Comparison of ENCODE assay signal across 37 mouse cellular contexts in the genomic region with DNA sequence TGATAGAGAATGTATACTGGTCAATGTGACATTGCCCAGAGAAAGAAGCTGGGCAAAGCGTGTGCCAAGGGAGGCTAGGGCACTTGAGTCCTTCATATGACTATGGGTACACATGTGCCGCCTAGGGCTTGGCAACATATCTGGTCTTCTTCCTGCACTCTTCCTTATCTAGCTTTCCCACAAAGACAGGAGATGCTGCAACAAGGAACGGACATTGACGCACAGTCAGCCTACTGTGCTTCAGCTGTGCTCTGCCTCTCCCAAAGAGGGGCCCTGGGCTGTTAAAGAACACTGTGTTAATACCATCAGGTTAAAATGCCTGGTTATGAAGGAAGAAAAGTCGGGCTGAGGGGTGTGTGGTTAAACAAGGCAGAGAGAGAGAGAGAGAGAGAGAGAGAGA. TPM values are rescaled to one million over a fixed set of nuclear protein-coding genes. Genes with fewer than 3 reads are reported as not detected.
"Had no signal": no experiment of that assay in that cellular context is flagged by ENCODE, and none has a peak within 500 bp of the region (broad histone marks: within the 10 kb centered on the region; RNA-seq: fewer than 3 reads in every experiment).

No protein-coding gene starts in this region.

- DNase-seq: left cerebral cortex, postnatal 4 days; liver; liver, embryonic 13.5 days; liver, postnatal 0 days; lung, adult 18-20 months; lung, adult 2 months; lung, embryonic 14.5 days; lung, postnatal 10 days; lung, postnatal 14 days; lung, postnatal 36 days; lung, postnatal 4 days; midbrain, embryonic 14.5 days had no signal

- ATAC-seq: liver, embryonic 12.5 days; liver, postnatal 0 days; lung, postnatal 0 days; midbrain, embryonic 13.5 days; midbrain, embryonic 15.5 days; midbrain, embryonic 16.5 days had no signal

- H3K27me3 ChIP-seq: limb, embryonic 12.5 days; limb, embryonic 13.5 days; limb, embryonic 15.5 days; liver, embryonic 15.5 days; lung, embryonic 15.5 days; midbrain, embryonic 12.5 days; midbrain, embryonic 13.5 days; midbrain, embryonic 15.5 days had no signal

- H3K36me3 ChIP-seq: limb, embryonic 10.5 days; limb, embryonic 12.5 days; limb, embryonic 13.5 days; limb, embryonic 15.5 days; liver, embryonic 12.5 days; liver, embryonic 13.5 days; liver, embryonic 15.5 days; lung, embryonic 15.5 days; midbrain, embryonic 10.5 days; midbrain, embryonic 12.5 days; midbrain, embryonic 13.5 days; midbrain, embryonic 15.5 days had no signal

- H3K9me3 ChIP-seq: limb, embryonic 10.5 days; limb, embryonic 12.5 days; limb, embryonic 13.5 days; limb, embryonic 15.5 days; liver, embryonic 12.5 days; liver, embryonic 13.5 days; liver, embryonic 15.5 days; lung, embryonic 15.5 days; midbrain, embryonic 10.5 days; midbrain, embryonic 12.5 days; midbrain, embryonic 13.5 days; midbrain, embryonic 15.5 days had no signal

- H3K4me1 ChIP-seq: limb, embryonic 12.5 days; limb, embryonic 15.5 days; liver, embryonic 12.5 days; liver, embryonic 13.5 days; liver, embryonic 15.5 days; midbrain, embryonic 12.5 days; midbrain, embryonic 13.5 days; midbrain, embryonic 15.5 days had no signal

- H3K9ac ChIP-seq: limb, embryonic 12.5 days; limb, embryonic 13.5 days; limb, embryonic 15.5 days; liver, embryonic 12.5 days; liver, embryonic 13.5 days; liver, embryonic 14.5 days; liver, embryonic 15.5 days; liver, postnatal 0 days; lung, embryonic 14.5 days; lung, embryonic 15.5 days; midbrain, embryonic 12.5 days; midbrain, embryonic 13.5 days; midbrain, embryonic 15.5 days had no signal

- H3K27ac ChIP-seq: left cerebral cortex, adult 2 months; limb, embryonic 10.5 days; limb, embryonic 12.5 days; limb, embryonic 13.5 days; limb, embryonic 15.5 days; liver, embryonic 12.5 days; liver, embryonic 13.5 days; liver, embryonic 14.5 days; liver, embryonic 15.5 days; lung, embryonic 15.5 days; macrophage; midbrain, embryonic 10.5 days; midbrain, embryonic 12.5 days; midbrain, embryonic 13.5 days; midbrain, embryonic 15.5 days had no signal

- H3K4me2 ChIP-seq: limb, embryonic 12.5 days; limb, embryonic 13.5 days; limb, embryonic 15.5 days; liver, embryonic 11.5 days; liver, embryonic 12.5 days; liver, embryonic 13.5 days; liver, embryonic 15.5 days; lung, embryonic 14.5 days; lung, embryonic 15.5 days; midbrain, embryonic 11.5 days; midbrain, embryonic 12.5 days; midbrain, embryonic 13.5 days; midbrain, embryonic 15.5 days had no signal

- H3K4me3 ChIP-seq: left cerebral cortex, adult 2 months; limb, embryonic 10.5 days; limb, embryonic 12.5 days; limb, embryonic 13.5 days; limb, embryonic 15.5 days; liver, embryonic 12.5 days; liver, embryonic 13.5 days; liver, embryonic 15.5 days; lung, embryonic 15.5 days; megakaryocyte, embryonic 14.5 days; midbrain, embryonic 10.5 days; midbrain, embryonic 12.5 days; midbrain, embryonic 13.5 days; midbrain, embryonic 15.5 days; myocyte had no signal

RNA-seq across cellular contexts. Expression of a gene that starts 6.2 kb away (rescaled TPM):
- total RNA-seq: liver, adult 2 months; megakaryocyte progenitor cell, adult 5-6 weeks; megakaryocyte, adult 5-6 weeks; megakaryocyte-erythroid progenitor cell, adult 5-6 weeks; monocyte, adult 5-6 weeks had no signal
- polyA plus RNA-seq: liver, embryonic 15.5 days; macrophage had no signal

RNA-seq across cellular contexts. Expression of a gene that starts 36.3 kb away (rescaled TPM):
- total RNA-seq: liver, adult 2 months; megakaryocyte progenitor cell, adult 5-6 weeks; megakaryocyte-erythroid progenitor cell, adult 5-6 weeks; monocyte, adult 5-6 weeks had no signal
- polyA plus RNA-seq: liver, adult 2 months; liver, postnatal 0 days; macrophage; myocyte had no signal
